9 mouse cellular contexts compared by ENCODE assay signal in the genomic region with DNA sequence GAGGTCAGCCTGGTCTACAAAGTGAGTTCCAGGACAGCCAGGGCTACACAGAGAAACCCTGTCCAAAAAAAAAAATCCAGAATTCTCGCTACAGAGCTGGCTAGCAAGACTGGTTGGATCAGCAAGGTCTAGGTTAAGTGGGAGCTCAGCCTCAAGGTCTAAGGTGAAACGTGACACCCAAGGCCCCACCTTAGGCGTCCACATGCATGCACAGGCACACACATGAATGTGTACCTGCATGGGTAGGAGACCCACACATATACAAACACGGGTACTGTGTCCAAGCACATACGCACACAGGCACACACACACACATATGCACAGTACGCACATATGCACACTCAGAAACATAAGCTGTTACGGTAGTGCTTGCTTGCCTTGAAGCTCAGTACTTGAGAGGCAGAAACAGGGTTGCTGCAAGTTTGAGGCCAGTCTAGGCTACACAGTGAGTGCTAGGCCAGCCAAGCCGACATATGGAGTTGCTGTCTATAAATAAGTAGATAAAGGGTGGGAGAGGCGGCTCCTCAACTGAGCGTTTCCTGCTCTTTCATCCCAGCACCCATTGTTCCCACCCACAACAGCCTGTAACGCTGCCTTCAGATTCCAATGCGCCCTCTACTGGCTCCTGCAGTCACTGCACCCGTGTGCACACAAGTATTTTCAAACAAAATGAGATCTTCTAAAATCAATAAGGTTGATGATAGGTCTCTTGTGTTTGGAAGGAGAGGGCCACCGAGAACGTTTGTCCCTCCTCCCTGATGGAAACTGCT. TPM values are rescaled to one million over a fixed set of nuclear protein-coding genes. Genes with fewer than 3 reads are reported as not detected.
A peak's percentile ranks its signal among the peaks of the same experiment; 100 is the strongest.
DNase-seq lines count a peak whose midpoint lies in the region; ATAC-seq and TF ChIP-seq lines count a peak whose summit lies in the region.
"Had no signal": no experiment of that assay in that cellular context is flagged by ENCODE, and none has a peak within 500 bp of the region (broad histone marks: within the 10 kb centered on the region; RNA-seq: fewer than 3 reads in every experiment).

No protein-coding gene starts in this region.

- TF ChIP-seq POLR2A in testis, adult 2 months (IDR thresholded peaks at IDR 0.05; ENCODE audit: control insufficient read depth, low read depth, low read length) = no peak

- peak; percentile 63 for DNase-seq in gastrocnemius, adult 2 months
- no peak for DNase-seq in gastrocnemius, adult 18-20 months (ENCODE audit: low spot score)
- DNase-seq in testis, postnatal 14 days (ENCODE audit: low spot score) = no peak
- DNase-seq in embryo, embryonic 10.5 days (ENCODE audit: low spot score) = peak; percentile 76
- peak; percentile 49 for DNase-seq in kidney, postnatal 14 days
- peak; percentile 77 for DNase-seq in thymus, postnatal 4 days

- H3K27ac ChIP-seq in gastrocnemius, adult 2 months = peak overlapping the region; percentile 25
- H3K27ac ChIP-seq in testis, adult 2 months (ENCODE audit: control insufficient read depth, insufficient read depth, low read depth, low read length) = no peak overlapping the region
- H3K27ac ChIP-seq: embryonic facial prominence, embryonic 15.5 days had no signal

- peak; percentile 88 for TF ChIP-seq CTCF in gastrocnemius, adult 2 months (IDR thresholded peaks at IDR 0.05)
- TF ChIP-seq CTCF in testis, adult 2 months (IDR thresholded peaks at IDR 0.05; ENCODE audit: control insufficient read depth, insufficient read depth, insufficient replicate concordance, low read depth, low read length) = peak; percentile 78; the same call in 1 of the 2 replicates

- intact Hi-C loops in gastrocnemius, adult 2 months (cut with DNase I) = loop anchor here (2.0 kb wide), 3 partner anchors 22 to 236 kb away; a partner anchor contains a TSS

- ATAC-seq in megakaryocyte progenitor cell, adult 5-6 weeks (replicated peaks; ENCODE audit: poor library complexity) = peak; percentile 53

- no peak overlapping the region for H3K4me3 ChIP-seq in gastrocnemius, adult 2 months
- no peak overlapping the region for H3K4me3 ChIP-seq in testis, adult 2 months (ENCODE audit: control insufficient read depth, low read depth, low read length)
- H3K4me3 ChIP-seq: embryonic facial prominence, embryonic 15.5 days had no signal

- H3K4me1 ChIP-seq in testis, adult 2 months (ENCODE audit: control insufficient read depth, insufficient read depth, low read length) = peaks cover 6% of the 10 kb centered on the region

- no peaks in the 10 kb centered on the region for H3K27me3 ChIP-seq in testis, adult 2 months (ENCODE audit: control insufficient read depth, insufficient read depth, low read length)
- H3K27me3 ChIP-seq: embryonic facial prominence, embryonic 15.5 days had no signal

- no peaks in the 10 kb centered on the region for H3K36me3 ChIP-seq in testis, adult 2 months (ENCODE audit: control insufficient read depth, insufficient read depth, low read length)
- H3K36me3 ChIP-seq: embryonic facial prominence, embryonic 15.5 days had no signal

RNA-seq across cellular contexts. Expression of a gene that starts 11.9 kb away (rescaled TPM):
- under 1 TPM in 1 of 2 experiments, not detected in 1; 0.10 TPM for total RNA-seq in gastrocnemius, adult 2 months (2021)
- total RNA-seq in gastrocnemius, adult 18-20 months (2021) = not detected
- 4.7 and 4.9 TPM in 2 replicates for polyA plus RNA-seq in testis, adult 2 months (2012; rRNA removed)
- 0.66 and 1.4 TPM in 2 replicates for total RNA-seq in megakaryocyte progenitor cell, adult 5-6 weeks (2015)
- total RNA-seq in megakaryocyte progenitor cell, adult 5-6 weeks (2017) = 0.96 and 1.1 TPM in 2 replicates

RNA-seq across cellular contexts. Expression of a gene that starts 16.6 kb away (rescaled TPM):
- not detected for total RNA-seq in gastrocnemius, adult 2 months (2021)
- not detected for total RNA-seq in gastrocnemius, adult 18-20 months (2021)
- 189 and 199 TPM in 2 replicates for polyA plus RNA-seq in testis, adult 2 months (2012; rRNA removed)
- 0.66 and 0.77 TPM in 2 replicates for total RNA-seq in megakaryocyte progenitor cell, adult 5-6 weeks (2015)
- 0.27 TPM in 1 of 2 replicates, not detected in the other for total RNA-seq in megakaryocyte progenitor cell, adult 5-6 weeks (2017)

RNA-seq across cellular contexts. Expression of a gene that starts 24.7 kb away (rescaled TPM):
- total RNA-seq in gastrocnemius, adult 2 months (2021) = 10 to 100 TPM; 33.4 to 39.8 TPM
- total RNA-seq in gastrocnemius, adult 18-20 months (2021) = 10 to 100 TPM; 37.1 to 42.1 TPM
- polyA plus RNA-seq in testis, adult 2 months (2012; rRNA removed) = 34.2 and 34.6 TPM in 2 replicates
- 74.0 and 89.7 TPM in 2 replicates for total RNA-seq in megakaryocyte progenitor cell, adult 5-6 weeks (2015)
- total RNA-seq in megakaryocyte progenitor cell, adult 5-6 weeks (2017) = 130 and 137 TPM in 2 replicates

Comparison
In these comparisons a context has a peak if more than half of its experiments do, and no peak if none do; other contexts are left out.
1. DNase-seq: peak in gastrocnemius, adult 2 months (single experiment), embryo, embryonic 10.5 days (single experiment), kidney, postnatal 14 days (single experiment) and thymus, postnatal 4 days (single experiment); none in gastrocnemius, adult 18-20 months (single experiment) and testis, postnatal 14 days (single experiment).